Mouse (Mus musculus) right cerebral cortex, postnatal 4 days (tissue): ENCODE measurements around the gene Klc1.
"Not testable (repeated sequence)": the region's sequence is repeated elsewhere in the genome, so short reads cannot be mapped to it uniquely, and the experiment has no call there.

ENCODE experiments used
- DNase-seq: peaks from one replicate; pipeline ENCODE4 v3.0.0-alpha.2; 2022

The Klc1 gene

DNA sequence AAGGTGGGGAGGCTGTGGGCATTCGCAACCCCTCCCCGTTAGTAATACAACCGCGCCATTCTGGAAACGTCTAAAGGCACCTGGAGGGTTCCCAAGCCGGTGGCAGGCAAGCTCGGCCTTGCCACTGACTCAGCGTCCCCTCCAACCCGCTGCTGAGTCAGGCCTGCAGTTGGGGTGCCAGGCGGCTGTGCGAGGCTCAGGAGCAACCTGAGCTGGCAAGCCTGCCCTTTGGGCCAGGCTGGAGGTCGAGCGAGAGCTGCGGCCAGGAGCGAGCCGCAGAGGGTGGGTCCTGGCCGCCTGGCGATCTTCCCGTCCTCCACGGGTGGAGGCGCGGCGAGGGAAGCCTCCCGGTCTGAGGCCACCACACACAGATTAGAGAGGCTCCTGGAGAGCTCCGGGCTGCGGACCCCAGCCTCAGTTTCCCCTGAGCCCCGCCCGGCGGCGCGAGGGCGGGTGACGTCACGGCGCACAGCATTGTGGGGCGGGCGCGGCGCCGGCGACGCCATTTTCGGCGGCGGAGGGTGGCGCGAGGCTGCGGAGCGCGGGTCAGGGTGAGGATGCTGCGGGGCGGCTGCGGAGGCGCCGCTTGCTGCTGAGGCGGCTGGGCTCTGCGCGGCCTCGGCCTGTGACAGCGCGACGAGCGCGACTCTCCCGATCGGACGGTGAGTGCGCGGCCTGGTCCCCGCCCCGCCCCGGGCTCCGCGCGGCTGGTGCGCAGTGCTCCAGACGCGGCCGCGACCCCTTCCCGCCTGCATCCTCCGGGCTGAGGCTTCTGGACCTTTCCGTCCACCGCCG lies at the start of gene Klc1:
TSS of gene Klc1 (plus strand) at position 469 of the 795 bp plus-strand sequence.
- DNase-seq, result peak; percentile 86

GRCm38 (mm10) chr12:111710091-111710490 lies 48.6 kb upstream of the Klc1 start:
- no peak for DNase-seq

DNA sequence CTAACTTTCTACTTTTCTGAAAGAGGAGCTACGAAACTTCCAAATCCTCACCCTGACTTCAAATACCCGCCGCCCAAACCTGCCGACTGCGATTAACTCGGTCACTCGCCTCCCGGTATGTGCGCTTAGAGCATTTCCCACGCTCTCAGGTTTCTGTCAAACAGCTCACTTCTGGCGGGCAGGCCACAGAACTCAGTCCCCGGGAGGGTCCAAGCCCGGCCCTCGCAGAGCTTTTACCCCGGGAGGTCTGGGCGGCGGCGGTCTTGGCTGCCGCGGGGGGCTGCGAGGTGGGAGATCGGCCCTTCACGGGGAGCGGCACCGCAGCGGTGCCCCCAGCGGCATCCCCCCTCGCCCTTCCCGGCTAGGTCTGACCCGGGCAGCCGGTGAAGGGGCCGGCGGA lies 46.2 kb upstream of the Klc1 start:
- DNase-seq, result no peak

- DNase-seq, result peak; percentile 87
These were observed 45.5 kb upstream of the Klc1 start, which contains the start of the genes Bag5 and Apopt1 for GRCm38 (mm10) chr12:111713004-111713651. TSS of gene Bag5 (minus strand) at chr12:111713257. TSS of gene Apopt1 (plus strand) at chr12:111713261.

GRCm38 (mm10) chr12:111713880-111714279 lies 44.8 kb upstream of the Klc1 start:
- not testable (repeated sequence) for DNase-seq

GRCm38 (mm10) chr12:111716505-111716904 lies 42.1 kb upstream of the Klc1 start:
- no peak for DNase-seq

DNA sequence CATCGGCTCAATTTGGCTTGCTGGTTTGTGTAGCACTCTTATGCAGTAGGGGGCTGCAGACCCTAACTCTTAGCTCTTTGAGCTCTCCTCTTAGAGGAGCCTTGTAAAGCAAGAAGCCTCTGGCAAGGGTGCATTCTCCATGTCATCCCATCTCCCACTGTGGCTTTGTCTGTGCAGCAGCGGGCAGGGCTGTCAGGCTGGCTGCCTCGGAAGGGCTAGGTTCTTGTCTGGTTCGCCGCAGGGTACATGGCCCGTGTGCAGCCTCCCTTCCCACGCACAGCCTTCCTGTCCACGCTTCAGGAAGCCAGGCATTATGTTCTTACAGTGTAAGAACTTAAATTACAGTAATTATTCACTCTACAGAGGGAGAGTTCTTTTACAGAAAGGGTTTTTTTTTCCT lies 40.0 kb upstream of the Klc1 start:
- no peak for DNase-seq

DNA sequence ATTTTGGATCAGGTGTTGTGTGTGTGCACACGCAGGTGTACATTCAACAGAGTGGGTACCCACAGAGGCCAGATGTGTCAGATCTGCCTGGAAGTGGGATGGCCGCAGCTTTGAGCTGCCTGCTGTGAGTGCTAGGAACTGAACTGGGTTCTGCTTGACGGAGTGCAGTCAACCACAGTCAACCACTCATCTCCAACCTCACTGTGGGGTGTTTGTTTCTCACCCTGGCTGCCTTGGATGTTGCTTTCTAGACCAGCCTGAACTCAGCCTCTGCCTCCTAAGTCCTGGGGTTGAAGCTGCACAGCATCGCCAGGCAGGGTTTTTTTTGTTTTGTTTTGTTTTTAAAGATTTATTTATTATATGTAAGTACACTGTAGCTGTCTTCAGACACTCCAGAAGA lies 38.4 kb upstream of the Klc1 start:
- DNase-seq, result no peak

DNA sequence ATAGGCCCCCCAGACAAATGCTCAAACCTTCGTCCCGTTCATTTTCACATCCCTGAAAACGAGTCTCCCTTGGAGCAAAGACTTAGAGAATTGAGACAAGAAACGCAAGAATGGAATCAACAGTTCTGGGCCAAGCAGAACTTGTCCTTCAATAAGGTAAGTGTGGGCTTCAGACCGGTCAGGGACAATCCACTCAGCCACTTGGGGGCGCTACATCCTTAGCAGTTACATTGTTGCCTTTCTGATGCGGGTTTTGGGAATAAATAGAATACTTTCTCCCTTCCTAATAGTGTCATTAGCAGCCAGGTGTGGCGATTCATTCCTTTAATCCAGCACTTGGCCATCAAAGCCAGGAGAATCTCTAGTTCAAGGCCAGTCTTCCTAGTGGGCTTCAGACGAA lies 36.0 kb upstream of the Klc1 start:
- peak; percentile 72 for DNase-seq

DNA sequence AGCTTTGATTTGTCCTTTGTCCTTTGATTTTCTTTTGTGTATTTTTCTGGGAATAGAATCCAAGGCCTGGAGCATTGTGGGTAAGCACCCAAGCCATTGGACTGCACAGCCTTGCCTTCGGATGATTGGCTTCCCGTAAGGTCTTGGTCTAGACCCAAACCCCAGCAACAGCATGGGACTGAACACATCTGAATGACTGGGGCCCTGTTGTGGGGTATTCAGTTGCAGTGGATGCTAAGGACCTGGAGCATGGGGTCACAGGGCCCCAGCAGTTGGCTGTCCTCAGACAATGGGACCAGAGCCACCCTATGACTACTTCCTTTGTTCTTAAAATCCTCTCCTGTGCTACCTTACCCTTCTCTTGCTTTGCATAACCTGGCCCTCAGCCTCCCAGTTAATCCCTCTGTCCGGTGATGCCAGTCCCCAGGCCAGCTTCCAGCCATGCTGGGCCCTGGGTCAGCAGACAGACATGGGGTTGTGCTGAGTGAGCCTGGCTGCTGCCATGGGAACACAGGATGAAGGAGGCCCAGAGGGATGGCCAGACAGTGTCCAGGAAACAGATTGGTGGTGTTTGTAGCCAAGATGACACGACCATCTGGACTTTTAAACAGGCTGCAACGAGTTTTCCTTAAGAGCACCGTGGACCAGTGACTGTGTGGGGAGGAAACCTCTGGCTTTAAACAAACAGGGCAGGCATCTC lies 33.9 kb upstream of the Klc1 start:
- DNase-seq, result no peak

DNA sequence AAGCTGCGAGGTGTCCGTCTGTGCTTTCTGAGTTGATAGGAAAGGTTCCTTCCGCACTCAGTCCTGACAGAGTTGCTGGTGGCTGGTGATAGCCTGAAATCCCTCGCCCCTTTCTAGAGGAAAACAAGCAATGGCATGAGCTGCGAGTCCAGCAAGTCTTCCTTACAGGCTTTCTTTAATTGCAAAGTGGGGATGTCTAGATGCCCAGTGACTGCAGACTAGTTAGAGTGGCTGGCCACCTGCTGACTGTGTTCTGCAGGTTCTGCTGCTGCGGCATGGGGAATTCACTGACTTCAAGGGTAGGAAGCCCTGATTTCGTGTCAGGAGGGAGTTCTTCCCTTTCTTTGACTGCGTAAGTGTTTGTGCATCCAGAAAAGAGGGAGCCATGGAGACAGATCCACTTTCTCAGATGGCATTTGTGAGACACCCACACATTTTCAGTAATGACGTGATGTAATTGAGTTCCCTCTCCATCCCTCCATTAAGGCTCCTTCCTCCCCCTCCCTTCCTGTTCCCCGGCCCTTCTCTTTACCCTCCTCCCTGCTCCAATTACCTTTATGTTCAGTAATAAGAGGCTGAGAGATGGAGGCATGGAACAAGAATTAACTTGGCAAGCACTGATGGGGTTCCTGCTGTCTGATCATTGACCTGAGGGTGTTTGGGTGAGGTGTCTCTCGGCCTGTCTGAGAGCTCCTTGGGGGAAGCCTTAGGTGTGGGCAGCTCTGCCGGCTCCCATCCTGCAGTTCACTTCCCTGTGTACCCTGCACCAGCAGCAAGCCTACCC lies 33.1 kb upstream of the Klc1 start:
- no peak for DNase-seq

DNA sequence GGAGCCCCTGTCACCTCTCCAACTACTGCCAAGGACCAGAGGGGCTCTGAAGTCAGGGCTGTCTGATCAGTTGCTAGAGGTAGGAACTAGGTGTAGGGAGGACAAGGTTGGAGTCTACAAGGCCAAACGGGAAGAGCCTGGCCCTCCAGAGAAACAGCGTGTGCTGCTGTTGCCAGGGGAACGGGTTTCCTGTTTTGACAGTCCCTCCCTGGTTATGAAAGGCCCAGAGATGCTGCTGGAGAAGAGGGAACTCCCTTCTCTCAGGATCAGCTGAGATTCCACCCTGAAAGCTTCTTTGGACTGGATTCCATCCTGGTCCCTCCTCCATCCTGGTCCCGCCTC lies 32.6 kb upstream of the Klc1 start:
- DNase-seq, result no peak

DNA sequence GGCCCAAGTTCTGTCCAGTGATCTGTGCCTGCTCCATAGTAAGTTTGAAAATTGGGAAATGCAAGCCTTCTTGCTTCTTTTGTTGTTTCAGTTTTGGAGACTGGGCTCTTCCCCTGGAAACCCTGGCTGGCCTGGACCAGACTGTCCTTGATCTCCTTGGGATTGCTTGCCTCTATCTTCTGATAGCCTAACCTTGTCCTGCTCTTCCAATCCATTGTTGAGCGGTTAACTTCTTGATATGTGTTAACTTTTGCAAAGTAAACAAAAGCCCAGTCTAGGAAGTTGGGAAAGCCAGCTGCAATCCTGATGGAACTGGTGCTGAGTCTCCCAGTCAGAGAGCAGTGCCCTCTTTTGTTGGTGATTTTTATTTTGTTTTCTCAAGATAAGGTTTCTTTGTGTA lies 30.7 kb upstream of the Klc1 start:
- no peak for DNase-seq

DNA sequence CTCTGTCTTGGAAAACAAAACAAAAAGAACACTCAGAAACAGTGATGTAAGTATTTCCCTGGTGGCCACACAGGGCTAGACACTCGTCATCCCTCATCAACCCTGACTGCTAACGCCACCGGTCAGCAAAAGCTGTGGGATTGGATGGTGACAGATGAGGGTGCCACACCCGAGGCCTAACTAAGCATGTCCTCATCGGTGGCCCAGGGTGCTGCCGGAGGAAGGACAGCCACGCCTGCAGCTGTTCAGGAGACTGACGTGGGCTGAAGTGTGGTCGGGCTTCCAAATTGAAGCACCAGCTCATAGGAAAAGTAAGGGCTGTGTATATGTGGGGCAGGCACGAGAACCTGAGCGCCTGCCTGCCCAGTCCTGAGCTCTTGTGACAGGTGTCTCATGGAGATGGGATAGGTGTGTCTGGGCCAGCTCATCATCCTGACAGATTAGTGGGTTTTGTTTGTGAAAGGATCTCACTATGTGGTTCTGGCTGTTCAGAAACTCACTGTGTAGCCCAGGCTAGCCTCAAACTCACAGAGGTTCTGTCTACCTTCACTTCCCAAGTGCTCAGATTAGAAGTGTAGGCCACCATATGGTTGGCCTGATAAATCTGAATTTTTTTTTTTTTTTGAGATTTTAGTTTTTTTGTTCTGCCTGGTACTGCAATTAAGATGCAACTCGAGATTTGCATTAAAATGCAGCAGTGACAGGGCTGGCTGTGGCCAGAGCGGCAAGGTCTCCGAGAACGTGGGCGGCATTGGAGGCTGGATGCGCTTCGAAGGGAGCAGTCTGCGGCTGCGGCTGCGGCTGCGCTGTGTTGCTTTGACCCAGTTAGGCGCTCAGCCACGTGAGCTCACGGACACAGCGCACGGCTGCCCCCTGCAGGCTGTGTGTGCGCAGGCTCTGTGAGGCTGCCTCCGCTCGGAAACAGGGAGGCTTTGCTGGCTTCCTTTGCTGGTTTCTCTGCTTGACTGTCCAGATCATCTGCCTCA lies 26.5 kb upstream of the Klc1 start:
- DNase-seq, result peak; percentile 90

DNA sequence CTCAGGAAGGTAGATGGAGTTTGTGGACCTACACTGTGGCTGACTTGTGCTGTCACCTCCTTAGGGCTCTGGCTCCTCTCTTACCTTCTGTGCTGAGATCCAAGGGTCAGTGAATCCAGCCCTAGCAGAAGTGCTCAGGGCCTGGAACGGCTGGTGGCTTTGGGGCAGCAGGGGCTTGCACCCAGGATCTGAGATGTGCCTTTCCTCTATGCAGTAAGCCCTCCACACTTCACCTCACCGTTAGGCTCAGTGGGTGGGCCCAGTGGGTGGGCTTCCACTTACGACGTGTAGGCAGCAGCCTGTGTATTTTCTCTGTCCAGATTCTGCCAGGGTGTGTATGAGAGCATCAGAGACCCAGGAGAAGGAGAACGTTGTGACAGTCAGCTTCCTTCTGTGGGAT lies 25.7 kb upstream of the Klc1 start:
- no peak for DNase-seq

DNA sequence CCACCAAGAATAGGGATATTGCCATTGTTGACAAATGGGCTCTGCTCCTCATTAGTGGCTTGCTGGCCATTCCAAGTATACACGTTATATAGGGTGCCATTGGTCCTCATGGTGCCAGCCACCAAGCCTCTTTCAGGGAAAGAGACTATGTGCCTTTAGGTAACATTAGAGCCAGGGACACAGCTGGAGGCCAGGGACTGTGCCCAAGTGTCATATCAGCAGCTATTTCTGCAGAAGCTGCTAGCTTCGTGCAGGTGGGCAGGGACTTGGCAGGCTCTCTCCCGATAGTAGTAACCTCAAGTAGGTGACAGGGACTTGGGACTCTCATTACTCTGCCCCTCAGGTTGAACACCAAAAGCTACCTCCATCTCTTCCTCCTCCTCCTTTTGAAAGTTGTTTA lies 23.7 kb upstream of the Klc1 start:
- DNase-seq, result no peak

- not testable (repeated sequence) for DNase-seq
These were observed 22.0 kb upstream of the Klc1 start for GRCm38 (mm10) chr12:111736676-111737075.

DNA sequence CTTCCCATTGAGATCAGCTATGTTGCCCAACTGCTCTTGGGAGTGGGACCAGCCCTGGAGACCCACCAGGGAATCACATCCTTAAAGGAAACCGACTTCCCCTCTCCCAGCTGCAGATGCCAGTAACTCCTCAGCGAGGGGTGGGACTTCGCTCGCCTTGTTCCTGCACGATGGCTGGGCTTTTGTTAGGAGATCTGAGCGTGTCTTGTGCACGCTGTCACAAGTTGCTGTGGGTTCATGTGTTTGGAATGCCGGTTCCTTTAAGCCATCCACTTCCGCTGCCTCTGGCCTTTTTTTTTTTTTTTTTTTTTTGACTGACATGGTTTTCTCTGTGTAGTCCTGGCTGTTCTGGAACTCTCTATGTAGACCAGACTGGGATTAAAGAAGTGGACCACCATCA lies 21.3 kb upstream of the Klc1 start:
- no peak for DNase-seq

- DNase-seq, result peak; percentile 68
These were observed 19.9 kb upstream of the Klc1 start for GRCm38 (mm10) chr12:111738754-111739153.

GRCm38 (mm10) chr12:111741338-111741737 lies 17.3 kb upstream of the Klc1 start:
- DNase-seq, result no peak

- no peak for DNase-seq
These were observed 15.2 kb upstream of the Klc1 start for GRCm38 (mm10) chr12:111743419-111743818.

DNA sequence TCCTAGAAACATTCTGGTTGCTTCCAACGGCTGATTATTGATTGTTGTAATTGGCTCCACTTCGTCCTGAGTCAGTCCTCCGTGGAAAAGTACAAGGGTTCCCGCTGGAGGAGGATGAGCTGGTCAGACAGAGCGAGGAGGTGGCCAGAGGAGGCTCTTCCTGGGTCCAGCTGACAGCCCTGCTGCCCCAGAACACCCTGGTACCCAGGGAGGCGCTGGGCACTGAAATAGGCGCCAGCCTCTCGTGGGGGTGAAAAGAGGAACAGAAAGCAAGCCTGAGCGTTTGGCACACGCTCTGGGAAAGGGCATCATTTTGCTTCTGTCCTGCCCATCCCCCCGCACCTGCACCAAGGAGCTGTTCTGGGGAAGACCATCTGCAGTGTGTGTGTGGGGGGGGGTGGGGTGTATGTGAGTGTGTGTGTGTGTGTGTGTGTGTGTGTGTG lies 14.6 kb upstream of the Klc1 start:
- no peak for DNase-seq
